ENCODE assay signal across 15 mouse cellular contexts in the genomic region with DNA sequence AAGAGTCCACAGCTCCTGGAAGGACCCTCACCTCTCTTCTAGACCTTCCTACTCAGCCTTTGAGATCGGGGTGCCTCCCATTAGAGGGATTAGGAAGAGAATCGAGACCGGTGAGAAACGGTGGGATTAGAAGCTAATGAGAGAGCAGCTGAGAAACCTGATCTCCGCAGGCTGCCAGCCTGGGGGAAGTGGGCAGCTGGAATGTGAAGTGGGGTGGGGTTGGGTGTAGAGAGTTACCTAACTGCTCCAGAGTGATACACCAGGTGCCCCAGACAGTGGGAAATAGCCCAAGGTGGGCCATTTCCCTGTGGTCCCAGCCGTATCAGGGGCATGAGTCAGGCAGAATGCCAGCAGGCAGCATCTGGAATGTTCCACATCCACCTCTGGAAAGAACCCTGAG. TPM values are rescaled to one million over a fixed set of nuclear protein-coding genes. Genes with fewer than 3 reads are reported as not detected.
"Had no signal": no experiment of that assay in that cellular context is flagged by ENCODE, and none has a peak within 500 bp of the region (broad histone marks: within the 10 kb centered on the region; RNA-seq: fewer than 3 reads in every experiment).

No protein-coding gene starts in this region.

- H3K27me3 ChIP-seq: kidney, embryonic 15.5 days; midbrain, embryonic 13.5 days had no signal

- H3K36me3 ChIP-seq: kidney, embryonic 15.5 days; limb, embryonic 13.5 days; midbrain, embryonic 13.5 days had no signal

- H3K9ac ChIP-seq: kidney, embryonic 15.5 days; limb, embryonic 13.5 days; liver, embryonic 14.5 days; midbrain, embryonic 13.5 days had no signal

- H3K27ac ChIP-seq: kidney, embryonic 15.5 days; limb, embryonic 13.5 days; liver, embryonic 14.5 days; macrophage; midbrain, embryonic 13.5 days; stomach, postnatal 0 days had no signal

- H3K4me3 ChIP-seq: kidney, embryonic 15.5 days; limb, embryonic 13.5 days; megakaryocyte, embryonic 14.5 days; midbrain, embryonic 13.5 days had no signal

- H3K9me3 ChIP-seq: kidney, embryonic 15.5 days; limb, embryonic 13.5 days; megakaryocyte, embryonic 14.5 days; midbrain, embryonic 13.5 days had no signal

- H3K4me2 ChIP-seq: kidney, embryonic 15.5 days; limb, embryonic 13.5 days; midbrain, embryonic 13.5 days had no signal

- DNase-seq: kidney, adult 2 months; kidney, postnatal 14 days; left cerebral cortex, postnatal 4 days; thymus, postnatal 4 days had no signal

- H3K4me1 ChIP-seq: kidney, embryonic 15.5 days; limb, embryonic 13.5 days; megakaryocyte, embryonic 14.5 days; midbrain, embryonic 13.5 days had no signal

- ATAC-seq: intestine, embryonic 16.5 days; midbrain, embryonic 13.5 days had no signal

RNA-seq across cellular contexts. Expression of a gene that starts 1.7 kb away (rescaled TPM):
- polyA plus RNA-seq: intestine, embryonic 16.5 days; kidney, embryonic 15.5 days; large intestine, adult 2 months; limb, embryonic 13.5 days; liver, adult 2 months; liver, embryonic 14.5 days; macrophage; midbrain, embryonic 13.5 days had no signal

RNA-seq across cellular contexts. Expression of a gene that starts 31.7 kb away (rescaled TPM):
- polyA plus RNA-seq: kidney, embryonic 15.5 days; macrophage; midbrain, embryonic 13.5 days; neural tube, embryonic 14.5 days had no signal
